Mouse (Mus musculus) ES-CJ7 (cell line): Measurements from ENCODE around the gene Aldh3a1.
"Not testable (repeated sequence)": the region's sequence is repeated elsewhere in the genome, so short reads cannot be mapped to it uniquely, and the experiment has no call there.

Experiments used
- DNase-seq: peaks from one replicate; pipeline ENCODE4 v3.0.0; 2011; ENCODE audit warnings: low read depth, low spot score

Aldh3a1 gene

DNA sequence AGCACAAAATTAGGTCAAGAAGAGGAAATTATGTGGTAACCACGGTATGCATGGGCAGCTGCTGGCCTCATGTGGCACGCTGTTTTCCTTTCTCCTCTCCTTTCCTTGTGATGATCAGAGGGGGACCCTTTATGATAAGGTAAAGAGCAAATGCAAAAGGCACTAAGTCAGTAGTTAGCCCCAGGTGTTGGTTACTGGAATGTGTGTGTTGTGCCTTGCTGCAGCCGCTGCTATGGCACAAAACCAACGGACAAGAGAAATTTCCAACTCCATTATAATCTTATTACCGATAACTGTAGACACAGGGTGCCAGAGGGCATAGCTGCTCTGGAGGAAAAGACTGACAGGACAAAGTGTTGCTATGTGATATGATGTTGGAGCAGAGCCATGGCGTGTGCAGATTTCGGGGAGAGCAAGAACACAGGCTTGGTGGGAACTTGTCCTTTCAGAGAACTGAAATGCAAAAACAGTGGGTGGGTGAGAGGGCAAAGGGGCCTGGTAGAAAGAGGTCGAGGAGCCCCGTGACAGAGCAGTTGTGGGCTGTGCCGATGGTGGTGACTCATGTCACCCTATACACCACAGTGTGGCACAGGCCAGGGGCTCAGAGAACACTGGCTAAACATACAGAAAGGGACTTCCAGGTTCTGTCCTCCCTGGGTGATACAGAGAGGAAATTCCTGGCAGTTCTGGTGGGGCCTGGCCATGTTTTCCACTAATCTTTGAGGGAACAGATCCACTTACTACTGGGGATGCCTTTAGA lies at the start of gene Aldh3a1:
Gene Aldh3a1, plus strand, starts transcription at position 51 of the 760 bp plus-strand sequence.
- no peak for DNase-seq

DNA sequence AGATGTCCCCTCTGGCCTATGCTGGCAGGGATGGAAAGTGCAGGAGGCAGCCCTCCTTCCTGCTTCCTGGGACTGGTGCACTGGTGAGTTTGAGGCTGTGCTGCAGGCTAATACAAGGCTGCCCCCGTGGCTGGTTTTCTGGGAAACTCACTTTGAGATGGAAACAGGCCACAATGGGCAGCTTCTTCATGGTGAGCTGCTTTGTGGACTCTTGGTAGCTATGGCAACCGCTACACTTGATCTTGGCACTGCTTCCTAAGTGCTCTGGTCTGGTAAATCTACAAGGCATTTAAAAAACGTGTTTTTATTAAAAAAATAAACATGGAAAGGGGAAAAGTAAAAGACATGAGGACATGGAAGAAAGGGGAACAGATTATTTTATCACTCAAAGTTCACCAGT lies 49.2 kb upstream of the Aldh3a1 start:
- no peak for DNase-seq

DNA sequence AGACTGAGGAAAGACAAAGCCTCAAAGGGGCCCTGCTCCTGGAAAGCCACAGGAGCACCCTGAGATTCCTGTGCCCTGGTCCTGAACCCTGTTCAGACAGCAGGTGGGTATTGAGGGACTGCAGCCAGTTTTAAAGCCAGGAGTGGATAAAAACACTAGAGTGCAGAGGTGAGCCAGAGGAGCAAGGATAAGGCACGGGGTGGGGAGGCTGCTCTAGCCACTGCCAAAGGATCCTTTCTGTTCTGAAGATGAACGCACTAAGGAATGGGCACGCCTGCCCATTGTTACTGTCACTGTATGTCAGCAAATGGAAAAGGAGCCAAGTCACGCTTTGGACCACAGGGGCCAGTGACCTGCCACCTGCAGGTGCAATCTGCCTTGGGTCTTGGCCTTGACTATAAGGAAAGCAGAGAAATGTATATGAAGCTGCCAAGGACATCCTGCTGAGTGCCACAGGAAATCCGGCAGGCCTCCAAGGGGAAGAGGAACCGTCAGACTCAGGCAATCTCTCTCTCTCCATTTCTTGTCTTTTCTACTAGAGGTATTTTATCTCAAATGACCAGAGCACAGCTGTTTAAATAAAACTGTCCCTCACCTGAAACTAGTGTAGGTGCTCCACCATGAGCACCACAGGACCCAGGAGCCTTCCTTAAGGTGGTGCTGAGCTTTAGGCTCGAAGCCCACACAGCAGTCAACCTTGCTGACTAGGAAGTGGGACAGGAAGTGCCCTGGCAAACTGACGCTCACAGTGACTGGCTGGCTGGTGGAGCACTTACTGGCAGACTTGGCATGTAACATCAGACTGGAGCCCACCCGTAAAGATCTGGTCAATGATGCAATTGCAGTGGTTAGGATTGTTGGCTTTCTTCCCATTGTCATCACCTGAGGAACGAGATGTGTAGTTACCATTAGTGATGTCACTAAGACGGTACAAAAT lies 47.3 kb upstream of the Aldh3a1 start:
- DNase-seq: no peak

DNA sequence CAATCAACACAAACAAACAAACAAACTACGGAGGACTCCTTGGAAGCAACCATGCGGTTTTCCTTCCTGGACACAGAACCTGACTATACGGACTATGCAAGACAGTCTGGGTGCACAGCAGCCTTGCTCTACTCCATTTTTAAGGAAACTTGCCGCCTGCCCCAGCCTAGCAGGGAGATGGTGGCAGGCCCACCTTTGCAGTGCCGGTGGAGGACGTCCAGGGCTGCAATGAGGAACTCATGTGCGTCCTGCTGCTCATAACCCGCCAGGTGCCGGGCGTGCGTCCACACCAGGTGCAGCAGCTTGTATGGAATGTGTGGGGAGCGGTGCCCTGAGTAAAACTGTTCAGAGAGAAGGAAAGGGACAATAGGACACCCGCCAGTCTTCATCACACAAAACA lies 46.2 kb upstream of the Aldh3a1 start:
- DNase-seq: no peak

DNA sequence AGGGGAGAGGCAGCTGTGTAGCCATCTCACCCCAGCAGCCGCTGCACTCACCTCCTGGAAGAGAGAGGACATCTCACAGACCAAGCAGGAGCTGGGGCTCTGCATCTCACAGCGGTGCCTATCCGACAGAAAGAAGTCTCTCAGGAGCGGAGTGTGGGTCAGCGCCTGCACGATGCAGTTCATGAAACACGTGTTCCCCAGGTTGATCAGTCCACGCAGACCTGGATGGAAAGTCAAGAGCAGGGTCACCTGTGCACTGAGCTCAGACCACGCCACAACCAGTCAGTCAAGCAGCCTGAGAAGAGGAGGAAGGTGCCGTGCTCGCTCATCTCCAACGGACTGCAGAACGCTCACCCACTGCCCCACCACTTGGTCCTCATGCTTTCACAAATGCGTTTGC lies 44.6 kb upstream of the Aldh3a1 start:
- DNase-seq: no peak

DNA sequence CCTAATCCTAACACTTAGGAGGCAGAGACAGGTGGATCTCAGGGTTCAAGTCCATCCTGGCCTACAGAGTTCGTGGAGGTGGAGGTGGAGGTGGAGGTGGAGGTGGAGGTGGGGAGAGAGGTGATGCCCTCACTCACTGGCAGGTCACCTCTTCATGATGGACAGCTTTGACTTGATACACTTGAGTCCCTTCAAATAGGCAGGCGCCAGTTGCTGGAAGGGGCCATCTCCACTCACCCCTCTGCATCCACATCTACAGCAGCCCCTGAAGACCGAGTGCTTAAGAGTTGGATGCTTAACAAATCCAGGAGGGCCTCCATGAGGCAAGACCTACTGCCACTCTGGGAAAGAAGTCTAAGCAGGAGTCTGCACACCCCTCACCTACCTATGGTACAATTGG lies 44.0 kb upstream of the Aldh3a1 start:
- DNase-seq: no peak

DNA sequence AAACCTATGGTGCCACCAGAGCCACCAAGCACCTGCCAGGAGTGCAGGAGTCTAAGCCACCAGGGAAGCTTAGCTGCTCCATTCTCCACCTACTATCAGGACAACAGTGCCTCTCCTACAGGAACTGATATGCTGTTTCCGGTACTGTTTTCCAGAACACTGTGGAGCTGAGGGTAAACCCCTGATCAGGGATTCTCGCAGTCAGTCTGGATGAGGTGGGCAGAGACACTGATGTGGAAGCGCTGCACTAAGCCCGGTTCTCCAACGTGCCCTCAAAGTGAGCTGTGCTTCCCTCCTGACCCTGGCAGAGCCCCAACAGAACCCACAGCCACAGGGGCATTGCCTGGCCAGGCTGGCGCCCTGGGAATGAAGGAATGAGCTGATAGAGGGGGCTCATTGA lies 43.0 kb upstream of the Aldh3a1 start:
- no peak for DNase-seq

DNA sequence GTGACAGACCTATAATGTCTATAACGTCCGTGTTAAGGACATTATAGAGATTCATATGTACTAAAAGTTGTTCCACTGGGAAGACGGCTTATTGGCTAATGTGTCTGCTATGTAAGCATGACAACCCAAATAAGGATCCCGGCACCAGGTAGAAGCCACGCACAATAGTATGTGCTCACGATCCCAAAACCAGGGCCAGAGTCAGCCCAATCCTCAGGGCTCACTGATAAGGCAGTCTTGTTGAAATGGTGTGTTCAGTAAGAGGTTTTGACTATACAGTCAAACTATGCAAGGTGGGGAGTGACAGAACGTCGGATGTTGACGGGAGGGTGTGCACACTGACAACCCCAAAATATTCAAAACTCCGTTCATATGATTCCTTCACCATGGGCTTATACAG lies 42.5 kb upstream of the Aldh3a1 start:
- DNase-seq: no peak

DNA sequence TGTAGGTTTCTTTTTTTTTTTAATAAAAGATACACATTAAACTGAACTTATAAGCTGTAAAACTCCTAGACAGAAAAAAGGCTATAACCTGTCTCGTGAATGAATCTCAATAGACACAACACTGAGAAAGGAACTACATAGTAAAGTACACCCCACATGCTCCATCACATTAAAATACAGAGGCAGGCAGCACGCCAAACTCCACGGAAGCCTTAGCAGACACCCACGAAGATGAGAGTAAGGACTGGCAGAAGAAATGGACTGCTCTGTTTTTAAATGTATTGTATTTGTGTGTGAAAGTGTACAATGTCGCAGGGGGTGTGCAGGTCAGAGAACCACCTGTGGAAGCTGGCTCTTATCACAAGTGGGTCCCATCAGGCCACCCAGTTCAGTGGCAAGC lies 37.2 kb upstream of the Aldh3a1 start:
- DNase-seq: no peak

DNA sequence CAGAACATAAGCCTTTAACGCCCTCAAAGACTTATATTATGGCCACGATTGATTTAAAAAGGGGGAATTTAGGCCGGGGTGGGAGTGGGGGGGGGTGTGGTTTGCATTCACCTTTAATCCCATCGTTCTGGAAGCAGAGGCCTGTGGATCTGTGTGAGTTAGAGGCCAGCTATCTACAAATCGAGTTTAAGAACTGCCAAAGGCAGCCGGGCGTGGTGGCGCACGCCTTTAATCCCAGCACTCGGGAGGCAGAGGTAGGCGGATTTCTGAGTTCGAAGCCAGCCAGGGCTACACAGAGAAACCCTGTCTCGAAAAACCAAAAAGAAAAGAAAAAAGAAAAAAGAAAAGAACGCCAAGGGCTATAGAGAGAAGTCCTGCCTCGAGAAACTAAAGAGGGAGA lies 33.9 kb upstream of the Aldh3a1 start:
- DNase-seq: not testable (repeated sequence)

DNA sequence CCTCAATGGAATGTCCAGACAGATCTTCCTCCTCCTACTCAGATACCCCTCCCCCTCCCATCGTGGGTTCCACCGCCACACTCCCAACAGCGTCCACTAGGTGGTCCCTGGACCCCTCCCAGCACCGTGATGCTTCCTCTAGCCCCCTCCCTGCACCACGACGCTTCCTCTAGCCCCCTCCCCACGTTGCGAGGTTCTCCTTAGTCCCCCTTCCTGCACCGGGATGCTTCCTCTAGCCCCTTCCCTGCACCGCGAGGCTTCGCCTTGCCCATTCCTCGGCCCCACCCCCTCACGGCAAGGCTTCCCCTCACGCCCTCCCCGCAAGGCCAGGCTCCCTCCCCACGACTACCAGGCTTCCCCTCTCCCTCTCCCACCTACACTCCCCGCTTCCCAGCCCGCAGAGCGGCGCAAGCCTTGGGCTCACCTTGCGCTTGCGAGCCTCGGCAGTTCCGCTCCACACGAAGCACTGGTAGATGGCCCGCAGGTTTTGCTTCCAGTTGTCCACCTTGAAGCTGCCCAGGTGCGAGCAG lies 33.0 kb upstream of the Aldh3a1 start:
- DNase-seq: peak; percentile 87

DNA sequence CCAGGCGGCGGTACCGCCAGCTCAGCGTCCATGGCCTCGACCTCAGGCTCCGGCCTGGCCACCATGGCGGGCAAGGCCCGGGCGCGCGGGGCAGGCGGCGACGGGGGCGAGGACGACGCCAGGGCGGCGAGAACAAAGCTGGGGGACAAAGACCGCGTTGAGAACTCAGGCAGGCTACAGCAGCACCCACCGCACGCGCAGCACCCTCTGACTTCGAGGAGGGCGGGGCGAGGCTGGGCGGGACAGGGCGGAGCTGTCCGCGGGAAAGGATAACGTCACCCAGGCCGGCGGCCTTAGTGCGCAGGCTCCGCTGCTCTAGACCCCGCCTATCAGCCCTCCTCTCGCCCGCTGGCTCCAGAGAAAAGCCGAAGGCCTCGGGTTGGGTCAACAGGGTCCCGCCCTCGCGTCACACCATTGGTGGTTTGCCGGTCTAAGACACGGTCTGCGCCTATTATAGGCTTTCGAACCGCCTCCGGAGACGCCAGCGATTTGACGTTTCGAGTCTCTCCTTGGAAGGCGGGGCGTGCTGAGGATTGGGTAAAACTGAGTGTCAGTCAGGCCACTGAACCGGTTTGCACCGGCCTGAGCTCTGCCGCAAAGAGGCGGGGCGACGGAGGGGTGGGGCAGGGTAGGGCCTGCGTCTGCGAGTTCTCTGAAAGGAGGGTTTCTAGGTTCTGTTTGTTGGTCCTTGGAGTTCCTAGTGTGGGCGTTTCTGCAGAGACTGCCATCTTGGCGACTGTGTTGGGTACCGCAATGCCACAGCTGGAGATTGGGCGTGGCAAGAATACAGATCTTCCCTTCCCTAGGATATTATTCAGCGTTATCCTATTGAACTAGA lies 32.3 kb upstream of the Aldh3a1 start, which contains the start of gene Usp22:
Gene Usp22, minus strand, starts transcription at position 235 of the 838 bp plus-strand sequence.
- peak; percentile 100 for DNase-seq

DNA sequence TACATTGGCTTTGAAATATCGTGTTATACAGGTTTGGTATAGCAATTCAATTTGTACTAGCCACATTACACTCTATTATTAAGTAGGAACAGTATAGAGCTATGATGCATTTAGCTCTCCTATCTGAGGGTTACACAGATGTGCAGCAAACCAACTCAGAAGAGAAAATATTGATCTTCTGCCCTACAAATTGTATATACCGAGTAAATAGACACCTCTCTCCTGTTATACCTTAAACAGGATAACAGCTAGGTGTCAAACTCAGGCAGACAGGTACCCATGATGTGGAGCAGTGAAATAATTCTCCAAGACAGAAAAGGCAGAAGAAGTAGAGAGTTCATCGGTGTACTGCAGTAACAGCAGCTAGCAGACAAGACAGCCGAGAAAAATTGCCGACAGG lies 31.6 kb upstream of the Aldh3a1 start:
- no peak for DNase-seq

DNA sequence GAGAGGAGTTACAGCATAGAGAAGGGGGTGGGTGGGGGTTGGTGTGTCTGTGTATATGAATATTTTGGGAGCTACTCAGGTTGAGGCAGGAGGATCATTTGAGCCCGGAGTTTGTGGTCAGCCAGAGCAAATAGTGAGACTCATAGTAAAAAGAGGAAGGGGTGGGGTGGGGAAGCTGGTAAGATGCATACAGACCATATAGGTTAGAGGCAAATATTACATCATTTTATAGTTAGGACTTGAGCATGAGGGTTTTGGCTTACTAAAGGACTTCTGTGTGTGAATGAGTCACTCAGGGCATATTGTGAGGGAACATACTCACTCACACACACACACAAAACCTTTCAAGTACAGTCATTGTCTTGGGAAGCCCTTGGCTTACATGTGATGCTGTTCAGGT lies 31.0 kb upstream of the Aldh3a1 start:
- no peak for DNase-seq

DNA sequence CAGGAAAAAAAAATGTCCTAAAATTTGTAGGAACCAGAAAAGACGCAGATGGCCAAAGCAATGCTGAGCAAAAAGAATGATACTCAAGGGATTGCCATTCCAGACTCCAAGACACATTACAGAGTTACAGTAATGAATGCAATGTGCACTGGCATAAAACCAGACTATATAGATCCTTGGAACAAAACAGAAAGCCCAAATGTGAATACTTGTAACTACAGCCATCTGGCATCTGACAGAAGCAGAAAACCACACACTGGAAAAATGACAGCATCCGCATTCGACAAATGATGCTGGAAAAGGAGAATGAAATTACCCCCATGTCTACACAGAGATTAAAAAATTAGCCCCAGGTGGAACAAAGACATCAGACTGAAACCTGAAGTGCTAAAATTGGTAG lies 27.0 kb upstream of the Aldh3a1 start:
- DNase-seq: no peak

DNA sequence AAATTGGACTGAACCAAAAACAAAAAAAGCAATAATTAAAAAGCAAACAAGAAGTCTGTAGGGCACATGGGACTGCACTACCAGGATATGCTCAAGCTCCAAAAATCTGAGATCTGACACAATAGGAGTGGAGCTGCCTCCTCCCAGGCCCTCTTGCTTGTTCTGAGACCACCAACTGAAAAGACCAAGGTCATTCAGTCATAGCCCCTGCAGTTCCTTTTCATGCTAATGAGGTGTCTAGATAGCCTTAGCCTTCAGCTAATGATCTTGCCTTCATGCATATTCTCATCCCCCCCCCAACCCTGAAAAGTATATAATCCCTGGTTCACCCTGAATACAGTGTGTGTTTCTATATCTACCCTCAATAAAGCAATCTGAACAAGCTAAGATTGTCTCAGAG lies 25.7 kb upstream of the Aldh3a1 start:
- DNase-seq: peak; percentile 81

DNA sequence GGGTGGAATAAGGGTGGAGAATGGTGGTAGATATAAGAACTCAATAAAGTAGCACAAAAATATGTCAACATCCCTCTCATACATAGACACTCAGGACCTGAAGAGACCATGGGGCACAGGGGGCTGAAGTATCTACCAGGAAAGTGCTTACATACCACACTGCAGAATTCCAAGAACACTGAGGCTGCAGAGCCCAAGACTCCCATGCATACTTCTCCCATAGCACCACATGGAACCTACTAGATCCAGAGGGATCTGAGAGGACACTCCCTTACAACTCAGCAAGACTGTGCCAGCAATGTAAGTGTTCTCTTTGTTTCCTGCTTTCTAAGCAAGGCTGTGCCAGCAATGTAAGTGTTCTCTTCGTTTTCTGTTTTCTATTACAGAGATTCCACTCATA lies 23.5 kb upstream of the Aldh3a1 start:
- no peak for DNase-seq

DNA sequence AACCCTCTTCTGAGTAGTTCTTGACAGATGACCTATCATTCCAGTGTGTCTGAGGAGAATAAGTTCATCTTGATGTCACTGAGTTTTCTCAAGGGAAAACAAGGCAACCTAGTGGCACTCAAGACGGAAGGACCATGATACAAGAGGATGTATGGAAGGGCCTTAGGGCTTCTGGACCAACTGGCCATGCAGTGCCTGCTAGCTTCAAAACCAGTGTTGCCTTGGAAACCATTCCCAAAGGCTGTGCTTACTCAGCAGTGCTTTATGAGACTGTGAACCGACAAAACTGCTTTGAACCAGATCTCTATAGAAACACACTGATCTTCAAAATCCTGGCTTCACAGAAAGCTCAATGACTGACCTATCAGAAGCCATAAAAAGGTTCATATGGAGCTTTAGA lies 16.6 kb upstream of the Aldh3a1 start:
- no peak for DNase-seq

DNA sequence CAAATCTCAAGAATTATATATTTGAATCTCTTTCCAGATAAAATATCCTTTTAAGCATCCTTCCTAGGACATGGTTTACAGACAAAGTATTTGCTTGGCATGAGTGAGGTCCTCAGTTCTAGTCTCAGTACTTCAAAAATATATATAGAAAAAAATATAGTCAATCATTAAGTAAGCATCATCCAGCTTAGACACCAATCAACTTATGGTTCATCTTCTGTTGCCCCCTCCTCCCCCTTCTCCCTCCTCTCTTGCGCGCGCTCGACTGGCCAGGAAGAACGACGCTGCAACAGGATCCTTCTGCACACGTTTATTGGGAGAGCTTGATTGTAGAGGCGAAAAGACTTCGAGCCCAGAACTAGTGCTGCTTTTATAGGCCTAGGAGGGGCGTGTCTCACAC lies 15.2 kb upstream of the Aldh3a1 start:
- DNase-seq: not testable (repeated sequence)

DNA sequence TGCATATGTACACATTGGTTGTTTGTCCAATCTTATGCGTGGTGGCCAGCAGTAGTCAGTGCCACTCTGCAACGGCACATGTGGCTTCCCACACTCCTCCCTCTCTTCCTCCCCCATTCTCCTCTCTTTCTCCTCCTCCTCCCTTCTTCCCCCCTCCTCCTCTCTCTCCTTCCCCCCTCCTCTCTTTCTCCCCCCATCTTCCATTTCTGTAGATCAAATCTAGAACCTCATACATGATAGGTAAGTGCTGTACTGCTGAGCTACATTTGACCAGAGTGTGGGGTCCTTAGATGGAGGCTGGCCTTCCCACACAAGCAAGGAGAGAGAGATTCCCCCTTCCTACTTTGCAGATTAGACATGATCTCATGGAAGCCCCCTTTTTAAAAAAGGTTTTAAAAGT lies 14.6 kb upstream of the Aldh3a1 start:
- DNase-seq: no peak

DNA sequence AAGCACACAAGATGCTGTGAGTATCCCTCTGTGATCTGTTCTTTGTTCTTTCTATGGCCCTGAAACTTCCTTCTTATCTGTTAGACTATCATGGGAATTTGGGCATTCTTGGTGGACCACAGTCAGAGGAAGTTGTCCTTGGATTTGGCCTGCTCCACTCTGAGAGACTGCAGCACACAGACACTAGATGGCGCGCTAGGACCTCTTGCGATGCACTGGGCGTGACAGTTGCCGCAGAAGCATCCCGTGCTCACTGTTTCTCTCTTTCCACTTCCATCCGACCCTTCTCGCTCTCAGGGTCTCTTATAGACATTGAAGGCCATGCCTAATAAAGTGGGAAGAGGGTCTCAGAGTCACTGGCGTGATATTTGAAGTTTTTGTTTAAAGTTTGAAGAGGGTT lies 13.9 kb upstream of the Aldh3a1 start:
- peak; percentile 86 for DNase-seq
